Mouse (Mus musculus) ES-E14 (cell line): Measurements from ENCODE around the gene Pnisr. TPM values are rescaled to one million over a fixed set of nuclear protein-coding genes. Genes with fewer than 3 reads are reported as not detected.

ENCODE experiments used
- DNase-seq: peaks from one replicate; pipeline ENCODE4 v3.0.0-alpha.2; 2013; ENCODE audit warnings: low read depth, low spot score
- H3K27ac ChIP-seq: 2 replicates; pipeline ENCODE4 v1.5.1; 2012; ENCODE audit warnings: low read depth, mild to moderate bottlenecking, low read length, moderate library complexity, mixed read lengths; ENCODE audit not compliant: poor library complexity, insufficient read depth, severe bottlenecking
- H3K36me3 ChIP-seq: 2 replicates; pipeline ENCODE4 v1.6.1; 2012; ENCODE audit warnings: mild to moderate bottlenecking, low read length, moderate library complexity, mixed read lengths; ENCODE audit not compliant: control insufficient read depth, poor library complexity, insufficient read depth, severe bottlenecking
- H3K4me1 ChIP-seq, 2 experiments: fragments of 150-350 bp in 1 of 2; sonication (generic) in 1 of 2; 2 replicates each; pipeline ENCODE4 v1.6.1; 2012; ENCODE audit warnings: low read length in 2 of 2, mild to moderate bottlenecking in 1 of 2, mixed read lengths in 1 of 2; ENCODE audit not compliant: control insufficient read depth in 2 of 2, insufficient read depth in 2 of 2, poor library complexity in 1 of 2
- H3K4me3 ChIP-seq, 2 experiments: fragments of 150-350 bp in 1 of 2; sonication (generic) in 1 of 2; 2 replicates each; pipeline ENCODE4 v1.5.1; 2012; ENCODE audit warnings: low read length in 2 of 2, low read depth in 1 of 2, mild to moderate bottlenecking in 1 of 2, mixed read lengths in 1 of 2; ENCODE audit not compliant: insufficient read depth in 1 of 2, poor library complexity in 1 of 2, severe bottlenecking in 1 of 2
- H3K9ac ChIP-seq: 2 replicates; pipeline ENCODE4 v1.6.1; 2012; ENCODE audit warnings: low read depth, mild to moderate bottlenecking, low read length, mixed read lengths; ENCODE audit not compliant: poor library complexity, insufficient read depth, severe bottlenecking
- H3K9me3 ChIP-seq: fragments of 150-350 bp; sonication (generic); 2 replicates; pipeline ENCODE4 v1.6.1; 2012; ENCODE audit warnings: low read depth, mild to moderate bottlenecking, low read length; ENCODE audit not compliant: control insufficient read depth, insufficient read depth
- CHD2 ChIP-seq: IDR thresholded peaks from 2 replicates; pipeline ENCODE4 v1.6.1; 2014; ENCODE audit warnings: mild to moderate bottlenecking, low read depth, low read length, inconsistent platforms
- HCFC1 ChIP-seq: IDR thresholded peaks from 2 replicates; pipeline ENCODE4 v1.6.1; 2012; ENCODE audit warnings: low read length, inconsistent platforms, borderline replicate concordance; ENCODE audit not compliant: insufficient read depth
- MAFK ChIP-seq: IDR thresholded peaks from 2 replicates; pipeline ENCODE4 v1.6.1; 2014; ENCODE audit warnings: mild to moderate bottlenecking, low read depth, low read length, inconsistent platforms; ENCODE audit not compliant: insufficient read depth
- ZC3H11A ChIP-seq: IDR thresholded peaks from 2 replicates; pipeline ENCODE4 v1.6.1; 2012; ENCODE audit warnings: low read depth, mild to moderate bottlenecking, inconsistent platforms, low read length, borderline replicate concordance
- ZNF384 ChIP-seq: IDR thresholded peaks from 2 replicates; pipeline ENCODE4 v1.6.1; 2012; ENCODE audit warnings: low read depth, low read length, inconsistent platforms
- in situ Hi-C, 2 experiments: fragments of 600-800 bp; cut with MboI; formaldehyde crosslinking; loops; one replicate each; pipeline ENCODE4 v1.15.1; 2025; ENCODE audit warnings: low sequenced_read_pairs in 2 of 2, inconsistent platforms in 1 of 2; ENCODE audit not compliant: unreplicated experiment in 2 of 2
- total RNA-seq: library from RNA; depleted of rRNA; stranded (reverse); fragments of 300-350 nt; gene quantifications from 2 replicates; pipeline ENCODE4 v1.2.3, GENCODE M21; 2012

Gene Pnisr
- total RNA-seq, 1 experiment = 76.7 TPM

DNA sequence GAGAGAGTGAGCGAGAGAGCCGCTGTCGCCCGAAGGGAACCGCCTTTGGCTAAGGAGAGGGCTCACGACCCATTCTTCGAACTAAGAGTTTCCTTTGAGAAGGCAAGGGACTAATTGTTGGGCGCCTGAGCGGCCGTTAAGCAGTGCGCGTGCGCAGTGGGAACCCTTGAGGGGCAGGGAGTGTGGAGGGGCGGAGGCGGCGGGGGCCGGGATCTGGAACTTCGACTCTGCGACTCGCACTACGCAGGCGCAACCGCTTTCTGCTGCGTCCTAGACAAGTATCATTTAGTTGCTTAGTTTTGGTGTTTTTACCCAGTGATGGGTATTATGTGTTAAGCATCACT lies 876 bp downstream of the Pnisr start:
- TF ChIP-seq CHD2 = no peak
- TF ChIP-seq HCFC1 = no peak
- no peak for TF ChIP-seq ZC3H11A
- no peak for TF ChIP-seq MAFK
- no peak for TF ChIP-seq ZNF384
- Histone ChIP-seq H3K4me1 (peaks cover 2% of the 10 kb centered on the region in 2 experiments; a peak in 2 of 4 replicates), H3K4me3 (peak overlapping the region; percentile 94), H3K27ac (peak overlapping the region; percentile 97), H3K9me3 (no peaks in the 10 kb centered on the region), H3K9ac (peak overlapping the region; percentile 99), H3K36me3 (no peaks in the 10 kb centered on the region)
- DNase-seq = peak; percentile 84
- in situ Hi-C loops = no loop called here

DNA sequence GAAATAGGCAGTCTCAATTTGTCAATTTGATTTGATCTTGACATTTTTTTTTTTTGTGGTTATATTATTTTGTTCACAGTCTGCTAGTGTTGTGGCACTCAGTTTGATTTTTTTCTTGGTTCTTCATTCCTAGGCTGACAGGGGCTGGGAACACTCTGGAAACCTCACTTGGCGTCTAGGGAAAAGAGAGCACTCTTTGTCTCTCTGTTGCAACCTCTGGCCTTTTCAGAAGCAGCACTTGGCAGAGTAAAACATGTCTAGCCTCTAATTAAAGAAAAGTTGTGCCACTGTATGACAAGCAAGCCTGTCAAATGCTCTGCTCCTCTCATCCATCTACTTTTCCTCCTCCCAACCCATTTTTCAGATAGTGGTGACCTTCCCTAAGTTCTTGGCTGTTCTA lies 10.1 kb downstream of the Pnisr start:
- H3K9ac ChIP-seq = no peak overlapping the region
- H3K4me1 ChIP-seq = no peaks in the 10 kb centered on the region; a peak in 1 of 4 replicates
- no peak overlapping the region for H3K4me3 ChIP-seq
- TF ChIP-seq ZC3H11A (no peak), HCFC1 (no peak), MAFK (no peak), ZNF384 (no peak), CHD2 (no peak)
- no peak overlapping the region for H3K27ac ChIP-seq
- H3K9me3 ChIP-seq = no peaks in the 10 kb centered on the region
- peaks cover 22% of the 10 kb centered on the region for H3K36me3 ChIP-seq
- DNase-seq = no peak
- in situ Hi-C loops = no loop called here

DNA sequence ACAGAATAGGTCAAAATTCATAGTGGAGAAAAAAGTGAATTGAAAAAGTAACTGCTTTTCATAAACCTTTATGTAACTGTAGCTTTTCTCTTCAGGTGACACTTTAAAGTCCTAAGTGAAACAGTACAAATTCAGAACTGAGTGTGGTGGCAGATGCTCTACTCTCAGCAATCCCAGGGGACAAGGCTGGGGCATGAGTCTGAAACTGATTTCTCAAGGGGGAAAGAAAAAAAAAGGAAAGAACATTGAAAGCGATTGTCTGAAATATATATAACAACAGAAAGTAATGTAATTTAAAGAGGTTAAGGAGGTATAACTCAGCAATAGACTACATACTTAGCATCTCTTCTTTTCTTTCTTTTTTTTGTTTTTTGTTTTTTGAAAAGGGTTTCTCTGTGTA lies 17.8 kb downstream of the Pnisr start:
- TF ChIP-seq CHD2 (no peak), ZC3H11A (no peak), MAFK (no peak), HCFC1 (no peak), ZNF384 (no peak)
- Histone ChIP-seq H3K36me3 (peaks cover 21% of the 10 kb centered on the region), H3K4me3 (no peak overlapping the region), H3K9ac (no peak overlapping the region), H3K27ac (no peak overlapping the region), H3K9me3 (no peaks in the 10 kb centered on the region), H3K4me1 (no peaks in the 10 kb centered on the region)
- in situ Hi-C loops = no loop called here
- DNase-seq = no peak

DNA sequence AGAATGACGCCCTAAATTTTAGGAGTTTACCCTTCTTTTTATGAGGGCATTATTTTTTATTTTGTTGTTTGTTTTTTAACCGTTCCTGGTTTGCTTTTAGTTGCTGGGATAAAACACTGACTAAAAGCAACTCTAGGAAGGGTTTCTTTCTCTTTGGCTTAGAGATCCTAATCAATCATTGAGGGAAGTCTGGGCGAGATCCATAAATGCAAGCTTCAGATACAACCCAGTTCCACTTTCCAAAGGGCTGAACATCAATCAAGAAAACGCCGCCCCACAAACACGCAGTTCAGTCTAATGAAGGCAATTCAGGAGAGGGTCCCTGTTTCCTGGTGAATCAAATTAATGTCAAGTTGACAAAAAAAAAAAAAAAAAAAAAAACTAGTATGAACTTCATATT lies 31.4 kb downstream of the Pnisr start:
- Histone ChIP-seq H3K9me3 (no peaks in the 10 kb centered on the region), H3K4me1 (no peaks in the 10 kb centered on the region), H3K4me3 (peak overlapping the region in 1 of 2 experiments; percentile 79; a peak in 2 of 4 replicates), H3K27ac (no peak overlapping the region), H3K36me3 (peaks cover 4% of the 10 kb centered on the region), H3K9ac (no peak overlapping the region)
- in situ Hi-C loops = no loop called here
- TF ChIP-seq ZNF384 (0 out of 2 replicates have a peak, but pooled peaks have one; percentile 23), ZC3H11A (no peak), CHD2 (no peak), MAFK (no peak), HCFC1 (no peak)
- DNase-seq = no peak

DNA sequence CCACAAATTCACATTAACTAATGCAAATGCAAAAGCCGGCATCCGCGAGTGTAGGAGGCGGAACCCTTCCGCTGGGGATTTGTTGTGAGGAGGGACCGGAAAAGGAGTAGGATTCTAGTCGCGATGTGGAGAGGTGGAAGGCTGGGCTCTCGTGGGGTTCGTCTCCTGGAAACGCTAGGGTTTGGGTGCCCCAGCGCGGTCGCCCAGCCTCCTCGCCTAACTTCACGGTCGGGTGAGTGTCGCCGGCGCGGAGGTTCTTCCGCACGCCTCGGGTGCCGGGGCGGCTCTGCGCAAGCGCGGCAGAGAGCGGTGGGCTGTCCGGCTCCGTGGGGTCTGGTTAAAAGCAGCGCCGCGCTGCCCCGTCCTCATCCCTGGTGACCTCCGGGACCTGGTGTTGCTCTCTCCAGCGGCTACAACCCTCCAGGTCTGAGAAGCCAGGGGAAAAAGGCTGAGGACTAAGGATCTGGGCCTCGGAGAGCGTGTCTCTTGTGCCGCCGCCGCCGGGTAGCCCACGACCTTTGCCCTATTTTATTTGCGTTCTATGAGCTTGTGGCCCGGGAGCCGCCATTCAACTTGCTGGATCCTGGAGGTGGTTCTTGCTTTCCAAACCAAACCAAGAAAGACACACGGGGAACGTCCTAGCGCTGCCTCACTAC lies 32.3 kb downstream of the Pnisr start, which contains the start of gene Coq3:
Gene Coq3 (plus strand): TSS at position 109 of the 656 bp plus-strand sequence.
- DNase-seq = peak; percentile 71
- Histone ChIP-seq H3K9ac (peak within 1 kb of the TSS; percentile 90), H3K4me3 (peak within 1 kb of the TSS; percentile 79 to 91), H3K9me3 (no peaks in the 10 kb centered on the region), H3K36me3 (peaks cover 2% of the 10 kb centered on the region; the same call in 1 of the 2 replicates), H3K27ac (peak within 1 kb of the TSS; percentile 48), H3K4me1 (no peaks in the 10 kb centered on the region)
- in situ Hi-C loops = no loop called here
- TF ChIP-seq HCFC1 = peak; percentile 79
- TF ChIP-seq CHD2 = no peak; the same call in 1 of the 2 replicates
